Mouse (Mus musculus) heart, embryonic 11.5 days (tissue): ENCODE data around the gene D030056L22Rik. TPM values are rescaled to one million over a fixed set of nuclear protein-coding genes. Genes with fewer than 3 reads are reported as not detected.

Experiments
- ATAC-seq: fragments of 200-750 bp; cut with Nextera tagmentation; replicated peaks from 2 replicates; pipeline ENCODE4 v1.8.0; 2017; ENCODE audit warnings: moderate library complexity; ENCODE audit not compliant: insufficient number of reproducible peaks, low FRiP score, low TSS enrichment
- H3K27ac ChIP-seq: fragments of 300-500 bp; sonication (generic); 2 replicates; pipeline ENCODE4 v1.5.1; 2014; ENCODE audit warnings: mild to moderate bottlenecking, low read depth, low read length
- H3K27me3 ChIP-seq: fragments of 300-500 bp; sonication (generic); 2 replicates; pipeline ENCODE4 v1.6.1; 2014; ENCODE audit warnings: mild to moderate bottlenecking, low read length, mixed read lengths; ENCODE audit not compliant: control insufficient read depth, insufficient read depth
- H3K36me3 ChIP-seq: fragments of 300-500 bp; sonication (generic); 2 replicates; pipeline ENCODE4 v1.6.1; 2014; ENCODE audit warnings: mild to moderate bottlenecking, low read length, moderate library complexity, mixed read lengths; ENCODE audit not compliant: control insufficient read depth, insufficient read depth
- H3K4me1 ChIP-seq: fragments of 300-500 bp; sonication (generic); 2 replicates; pipeline ENCODE4 v1.6.1; 2014; ENCODE audit warnings: low read length; ENCODE audit not compliant: control insufficient read depth, insufficient read depth
- H3K4me2 ChIP-seq: fragments of 300-500 bp; sonication (generic); 2 replicates; pipeline ENCODE4 v1.6.1; 2014; ENCODE audit warnings: mild to moderate bottlenecking, moderate library complexity
- H3K4me3 ChIP-seq: fragments of 300-500 bp; sonication (generic); 2 replicates; pipeline ENCODE4 v1.5.1; 2014; ENCODE audit warnings: low read depth, low read length
- H3K9ac ChIP-seq: fragments of 300-500 bp; sonication (generic); 2 replicates; pipeline ENCODE4 v1.6.1; 2014; ENCODE audit warnings: mild to moderate bottlenecking, low read depth, low read length, moderate library complexity
- H3K9me3 ChIP-seq: fragments of 300-500 bp; sonication (generic); replicated peaks from 2 replicates; pipeline ENCODE4 v1.6.1; 2016; ENCODE audit warnings: low read length; ENCODE audit not compliant: control insufficient read depth
- WGBS: fragments of 180-500 bp; shearing (Covaris S2); extraction: QIAGEN DNeasy Blood & Tissue Kit; methylation state at CpG from one replicate; pipeline ENCODE4 v1.1.7; 2014; ENCODE audit not compliant: insufficient replicate concordance; 5-methylcytosine and 5-hydroxymethylcytosine counted together
- polyA plus RNA-seq: library from polyadenylated mRNA; unstranded; fragments of >200 nt; fragmentation: Nextera tagmentation; extraction: Ambion mirVana; gene quantifications from 2 replicates; pipeline ENCODE4 v1.2.1, GENCODE M21; 2014

D030056L22Rik gene
- polyA plus RNA-seq, 1 experiment from 2014 or later: 27.7 TPM

DNA sequence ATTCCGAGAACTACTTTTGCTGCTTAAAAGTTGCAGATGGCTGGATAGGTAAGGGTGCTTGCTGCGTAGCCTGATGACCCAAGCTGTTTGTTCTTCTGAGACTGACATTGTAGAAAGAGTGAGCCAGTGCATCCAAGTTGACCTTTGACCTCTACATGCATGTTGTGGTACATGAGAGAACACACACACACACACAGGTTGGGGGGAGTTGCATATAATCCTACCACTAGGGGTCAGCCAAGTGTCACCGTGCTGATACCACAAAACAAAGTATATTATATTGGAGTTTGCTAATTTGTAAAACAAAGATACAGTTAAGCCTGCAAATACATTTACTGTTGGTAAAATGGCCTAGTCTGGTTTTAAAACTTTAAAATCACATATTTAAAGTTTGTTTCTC lies 25.4 kb upstream of the D030056L22Rik start:
- Histone ChIP-seq H3K27ac (no peak overlapping the region), H3K4me2 (no peak overlapping the region), H3K36me3 (no peaks in the 10 kb centered on the region), H3K9ac (no peak overlapping the region), H3K9me3 (no peaks in the 10 kb centered on the region), H3K4me3 (no peak overlapping the region), H3K27me3 (no peaks in the 10 kb centered on the region), H3K4me1 (peaks cover 4% of the 10 kb centered on the region; the same call in 1 of the 2 replicates)
- 78% methylated on average over 3 of the region's 3 CpGs for WGBS
- ATAC-seq: no peak

DNA sequence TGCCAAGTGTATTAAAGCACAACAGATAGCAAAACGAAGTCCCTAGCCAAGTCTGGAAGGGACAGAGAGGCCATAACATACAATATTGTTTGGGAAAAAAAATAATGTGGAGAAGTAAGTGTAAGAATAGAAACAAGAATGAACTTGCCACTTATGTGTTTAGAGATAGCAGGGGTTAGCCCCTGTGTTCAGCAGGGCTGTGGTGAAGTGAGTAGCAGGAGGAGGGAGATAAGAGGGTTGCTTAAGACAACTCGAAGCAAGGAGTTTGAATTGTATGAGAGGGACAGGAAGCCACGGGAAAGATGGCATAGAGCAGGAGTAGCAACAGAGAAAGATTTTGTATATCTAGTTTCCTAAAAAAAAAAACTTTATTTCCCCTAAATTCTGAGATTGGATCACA lies 20.8 kb upstream of the D030056L22Rik start:
- Histone ChIP-seq H3K36me3 (no peaks in the 10 kb centered on the region), H3K27ac (peak overlapping the region; percentile 51), H3K9ac (no peak overlapping the region), H3K4me1 (peaks cover 4% of the 10 kb centered on the region; the same call in 1 of the 2 replicates), H3K9me3 (no peaks in the 10 kb centered on the region), H3K4me3 (no peak overlapping the region), H3K4me2 (no peak overlapping the region), H3K27me3 (no peaks in the 10 kb centered on the region)
- peak; percentile 83; the same call in 1 of the 2 replicates for ATAC-seq
- WGBS: 44% methylated on average over 3 of the region's 3 CpGs

DNA sequence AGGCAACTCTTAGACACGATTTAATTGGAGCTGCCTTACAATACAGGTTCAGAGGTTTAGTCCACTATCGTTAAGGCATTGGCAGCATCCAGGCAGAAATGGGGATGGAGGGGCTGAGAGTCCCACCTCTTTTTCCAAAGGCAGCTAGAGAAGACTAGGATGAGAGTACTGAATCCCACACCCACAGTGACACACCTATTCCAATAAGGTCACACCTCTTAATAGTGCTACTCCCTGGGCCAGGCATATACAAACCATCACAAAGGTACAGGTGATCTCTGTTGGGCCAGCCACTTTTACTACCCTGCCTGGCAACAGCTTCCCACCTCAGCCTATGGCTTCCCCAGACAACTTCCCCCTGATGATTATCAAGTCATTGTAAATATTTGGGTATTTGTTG lies 20.2 kb upstream of the D030056L22Rik start:
- Histone ChIP-seq H3K27ac (peak overlapping the region; percentile 51; the same call in 1 of the 2 replicates), H3K4me1 (peaks cover 4% of the 10 kb centered on the region; the same call in 1 of the 2 replicates), H3K4me2 (no peak overlapping the region), H3K36me3 (no peaks in the 10 kb centered on the region), H3K27me3 (no peaks in the 10 kb centered on the region), H3K9ac (no peak overlapping the region), H3K9me3 (no peaks in the 10 kb centered on the region), H3K4me3 (no peak overlapping the region)
- ATAC-seq: no peak
- 87% methylated on average over 2 of the region's 2 CpGs for WGBS

DNA sequence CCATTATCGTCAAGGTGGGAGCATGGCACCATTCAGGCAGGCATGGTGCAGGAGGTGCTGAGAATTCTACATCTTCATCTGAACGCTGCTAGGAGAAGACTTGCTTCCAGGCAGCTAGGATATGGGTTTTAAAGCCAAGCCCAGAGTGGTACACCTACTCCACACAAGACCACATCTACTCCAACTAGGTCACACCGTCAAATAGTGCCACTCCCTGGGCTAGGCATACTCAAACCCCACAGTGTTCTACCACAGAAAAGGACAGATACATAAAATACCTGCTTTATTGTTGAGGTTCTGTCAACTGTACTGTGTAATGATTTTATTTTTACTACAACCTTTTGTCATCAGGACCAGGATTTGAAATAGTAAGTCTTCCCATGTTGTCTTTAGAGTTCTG lies 17.9 kb upstream of the D030056L22Rik start:
- no peak overlapping the region for H3K4me3 ChIP-seq

DNA sequence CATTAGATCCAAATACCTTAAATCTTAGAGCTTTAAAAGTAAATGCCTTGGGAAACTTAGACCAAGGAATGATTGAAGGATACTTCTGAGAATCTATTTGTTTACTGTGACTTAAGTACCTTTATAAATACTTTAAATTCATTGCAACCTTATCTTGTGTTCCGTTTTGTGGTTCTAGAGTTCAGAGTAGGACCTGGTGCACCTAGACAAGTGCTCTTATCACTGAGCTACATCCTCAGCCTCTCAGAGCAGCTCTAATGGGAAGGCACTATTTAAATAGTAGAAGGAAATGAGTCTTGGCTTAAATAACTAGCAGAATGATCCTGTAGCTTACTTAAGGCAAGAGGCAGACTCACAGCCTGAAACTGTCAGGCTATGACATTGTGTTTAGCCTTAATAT lies 17.4 kb upstream of the D030056L22Rik start:
- no peaks in the 10 kb centered on the region for H3K36me3 ChIP-seq
- H3K27ac ChIP-seq: no peak overlapping the region
- H3K9ac ChIP-seq: no peak overlapping the region
- H3K27me3 ChIP-seq: no peaks in the 10 kb centered on the region
- no peak for ATAC-seq
- no peaks in the 10 kb centered on the region for H3K9me3 ChIP-seq
- WGBS: 58% methylated on average over 1 of the region's 1 CpGs
- peaks cover 4% of the 10 kb centered on the region; the same call in 1 of the 2 replicates for H3K4me1 ChIP-seq
- no peak overlapping the region for H3K4me2 ChIP-seq
- H3K4me3 ChIP-seq: no peak overlapping the region

More for the DNA sequence above, 17.9 kb upstream of the D030056L22Rik start:
- WGBS: 93% methylated on average over 3 of the region's 3 CpGs
- Histone ChIP-seq H3K4me2 (no peak overlapping the region), H3K9me3 (no peaks in the 10 kb centered on the region), H3K4me1 (peaks cover 4% of the 10 kb centered on the region; the same call in 1 of the 2 replicates), H3K9ac (no peak overlapping the region), H3K27ac (no peak overlapping the region), H3K36me3 (no peaks in the 10 kb centered on the region), H3K27me3 (no peaks in the 10 kb centered on the region)
- ATAC-seq: no peak

DNA sequence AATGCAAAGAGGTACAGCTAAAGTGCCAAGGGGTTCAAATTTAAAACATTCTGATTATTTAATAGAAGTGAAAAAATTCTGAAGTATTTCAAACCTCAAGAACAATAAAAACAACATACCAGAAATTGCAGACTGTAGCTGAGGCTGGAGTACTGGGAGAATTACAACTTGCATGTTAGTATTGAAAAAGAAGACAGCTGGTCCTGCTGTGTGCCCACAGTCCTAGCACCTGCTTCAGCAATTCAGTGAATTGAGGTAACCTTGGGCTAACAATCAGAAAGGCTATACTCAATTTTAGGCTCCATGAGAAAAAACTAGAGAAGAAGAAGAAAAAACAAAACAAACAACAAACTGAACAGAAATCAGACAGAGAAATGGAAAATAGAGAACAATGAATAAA lies 4.9 kb upstream of the D030056L22Rik start:
- Histone ChIP-seq H3K9ac (no peak overlapping the region), H3K9me3 (no peaks in the 10 kb centered on the region), H3K4me1 (no peaks in the 10 kb centered on the region), H3K27me3 (no peaks in the 10 kb centered on the region), H3K4me3 (no peak overlapping the region), H3K27ac (no peak overlapping the region), H3K36me3 (no peaks in the 10 kb centered on the region), H3K4me2 (no peak overlapping the region)
- no peak for ATAC-seq

DNA sequence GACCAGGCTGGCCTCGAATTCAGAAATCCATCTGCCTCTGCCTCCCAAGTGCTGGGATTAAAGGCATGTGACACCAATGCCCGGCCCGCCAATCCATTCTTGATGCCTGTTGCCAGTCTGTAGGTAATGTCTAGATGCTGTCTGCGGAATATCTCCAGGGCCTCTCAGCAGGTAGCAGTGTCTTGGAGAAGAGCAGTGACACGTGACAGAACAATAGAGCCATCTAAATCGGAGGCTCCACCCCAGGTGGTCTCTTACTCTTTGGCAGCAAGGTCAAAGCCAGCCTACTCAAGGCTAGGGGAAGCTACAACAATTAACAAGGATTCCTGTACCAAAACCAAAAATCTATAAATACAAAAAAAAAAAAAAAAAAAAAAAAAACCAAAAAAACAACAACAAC lies 2.1 kb upstream of the D030056L22Rik start:
- ATAC-seq: no peak
- Histone ChIP-seq H3K4me2 (no peak overlapping the region), H3K36me3 (no peaks in the 10 kb centered on the region), H3K9ac (no peak overlapping the region), H3K9me3 (no peaks in the 10 kb centered on the region), H3K27me3 (no peaks in the 10 kb centered on the region), H3K27ac (no peak overlapping the region), H3K4me1 (peaks cover 12% of the 10 kb centered on the region), H3K4me3 (no peak overlapping the region)
- WGBS: 77% methylated on average over 6 of the region's 6 CpGs

DNA sequence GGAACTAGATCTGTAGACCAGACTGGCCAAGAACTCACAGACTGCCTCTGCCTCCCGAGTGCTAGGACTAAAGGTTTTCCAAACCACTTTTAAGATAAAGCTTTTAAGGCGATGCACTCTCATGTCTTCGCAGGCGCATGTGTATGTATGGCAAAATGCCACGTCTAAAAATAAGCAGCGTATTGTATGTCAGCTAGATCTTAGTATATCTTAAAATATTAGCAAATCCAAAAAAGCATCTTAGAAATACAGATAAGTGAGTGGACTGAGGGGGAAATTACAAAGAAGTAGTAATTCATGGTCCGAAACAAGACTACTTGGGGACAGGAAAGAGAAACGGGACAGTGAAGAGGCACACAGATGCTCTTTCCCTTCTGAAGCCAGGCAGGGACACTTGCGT lies 1.4 kb upstream of the D030056L22Rik start:
- Histone ChIP-seq H3K4me2 (no peak overlapping the region), H3K4me1 (peaks cover 12% of the 10 kb centered on the region), H3K27ac (no peak overlapping the region), H3K27me3 (no peaks in the 10 kb centered on the region), H3K4me3 (no peak overlapping the region), H3K9ac (no peak overlapping the region), H3K9me3 (no peaks in the 10 kb centered on the region), H3K36me3 (no peaks in the 10 kb centered on the region)
- 88% methylated on average over 9 of the region's 9 CpGs for WGBS
- ATAC-seq: no peak

DNA sequence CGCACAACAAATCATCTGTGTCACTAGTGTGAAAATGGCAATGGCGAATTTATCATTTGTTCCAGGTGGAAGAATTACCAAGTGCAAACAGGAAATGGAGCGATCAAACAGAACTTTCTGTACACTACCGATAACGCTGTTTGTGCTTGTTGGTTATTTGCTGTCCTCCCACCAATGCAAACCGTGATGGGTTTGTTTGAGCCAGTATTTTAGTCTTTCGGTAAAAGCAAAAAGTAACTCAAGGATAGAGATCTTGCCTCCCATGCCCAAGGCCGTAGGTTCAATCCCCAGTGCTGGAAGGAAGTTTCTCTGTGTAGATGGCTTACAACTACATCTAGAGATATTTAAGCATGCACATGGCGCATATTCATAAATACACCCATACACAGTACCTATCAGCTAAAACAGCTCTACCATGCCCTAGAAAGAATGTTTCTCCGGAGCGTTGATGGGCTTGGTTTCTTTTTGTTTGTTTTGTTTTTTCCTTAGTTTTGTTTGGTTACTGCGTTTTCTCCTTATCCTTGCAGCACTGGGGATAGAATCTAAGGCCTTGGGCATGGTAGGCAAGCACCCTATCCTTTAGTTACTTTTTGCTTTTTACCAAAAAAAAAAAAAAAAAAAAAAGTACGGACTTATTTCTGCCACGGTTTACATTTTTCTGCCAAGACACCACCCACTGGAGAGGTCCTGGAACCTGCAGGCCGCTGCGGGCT lies 684 bp upstream of the D030056L22Rik start:
- ATAC-seq: no peak
- 53% methylated on average over 16 of the region's 16 CpGs for WGBS
- Histone ChIP-seq H3K4me3 (peak overlapping the region; percentile 89), H3K4me2 (peak overlapping the region; percentile 82), H3K4me1 (peaks cover 12% of the 10 kb centered on the region), H3K9ac (peak overlapping the region; percentile 90), H3K27ac (peak overlapping the region; percentile 93), H3K27me3 (no peaks in the 10 kb centered on the region), H3K36me3 (no peaks in the 10 kb centered on the region), H3K9me3 (no peaks in the 10 kb centered on the region)
